Mouse (Mus musculus) limb, embryonic 13.5 days (tissue): ENCODE results near the gene Ddit4l. TPM values are rescaled to one million over a fixed set of nuclear protein-coding genes. Genes with fewer than 3 reads are reported as not detected.
"Not testable (repeated sequence)": the region's sequence is repeated elsewhere in the genome, so short reads cannot be mapped to it uniquely, and the experiment has no call there.

Source experiments
- ATAC-seq: fragments of 200-750 bp; cut with Nextera tagmentation; 2 replicates; pipeline ENCODE4 v1.8.0; 2017; ENCODE audit warnings: low read depth, moderate number of reproducible peaks, moderate TSS enrichment; ENCODE audit not compliant: low FRiP score
- H3K27ac ChIP-seq: fragments of 300-500 bp; sonication (generic); 2 replicates; pipeline ENCODE4 v1.5.1; 2015; ENCODE audit warnings: inconsistent platforms, mild to moderate bottlenecking, moderate library complexity
- H3K27me3 ChIP-seq: fragments of 300-500 bp; sonication (generic); 2 replicates; pipeline ENCODE4 v1.6.1; 2015; ENCODE audit warnings: mild to moderate bottlenecking, inconsistent platforms
- H3K36me3 ChIP-seq: fragments of 300-500 bp; sonication (generic); 2 replicates; pipeline ENCODE4 v1.6.1; 2015; ENCODE audit warnings: inconsistent platforms, mild to moderate bottlenecking, moderate library complexity
- H3K4me1 ChIP-seq: fragments of 300-500 bp; sonication (generic); 2 replicates; pipeline ENCODE4 v1.6.1; 2015; ENCODE audit warnings: inconsistent platforms
- H3K4me2 ChIP-seq: fragments of 300-500 bp; sonication (generic); replicated peaks from 2 replicates; pipeline ENCODE4 v1.6.1; 2015; ENCODE audit warnings: inconsistent platforms, mild to moderate bottlenecking, moderate library complexity
- H3K4me3 ChIP-seq: fragments of 300-500 bp; sonication (generic); 2 replicates; pipeline ENCODE4 v1.5.1; 2015; ENCODE audit warnings: moderate library complexity, mild to moderate bottlenecking, inconsistent platforms
- H3K9ac ChIP-seq: fragments of 300-500 bp; sonication (generic); 2 replicates; pipeline ENCODE4 v1.6.1; 2015; ENCODE audit warnings: mild to moderate bottlenecking, inconsistent platforms
- H3K9me3 ChIP-seq: fragments of 300-500 bp; sonication (generic); 2 replicates; pipeline ENCODE4 v1.6.1; 2016; ENCODE audit warnings: inconsistent platforms
- WGBS: fragments of 180-500 bp; shearing (Covaris S2); methylation state at CpG from one replicate; pipeline ENCODE4 v1.1.7; 2015; 5-methylcytosine and 5-hydroxymethylcytosine counted together
- microRNA-seq: library from miRNA; unstranded; fragments of <30 nt; microRNA quantifications from one replicate; pipeline ENCODE4, GENCODE M21; 2016
- polyA plus RNA-seq: library from polyadenylated mRNA; unstranded; fragments of >200 nt; fragmentation: Nextera tagmentation; extraction: Ambion mirVana; gene quantifications from 2 replicates; pipeline ENCODE4 v1.2.1, GENCODE M21; 2015

The Ddit4l gene
- polyA plus RNA-seq, 1 experiment from 2014 or later, result 20.1 TPM

- no peaks in the 10 kb centered on the region for H3K9me3 ChIP-seq
- H3K27me3 ChIP-seq, result no peaks in the 10 kb centered on the region
- no peak for ATAC-seq
- H3K4me2 ChIP-seq, result no peak overlapping the region
- WGBS, result 85% methylated on average over 2 of the region's 2 CpGs
- peaks cover 2% of the 10 kb centered on the region; the same call in 1 of the 2 replicates for H3K4me1 ChIP-seq
- H3K36me3 ChIP-seq, result no peaks in the 10 kb centered on the region
- no peak overlapping the region for H3K9ac ChIP-seq
- no peak overlapping the region for H3K4me3 ChIP-seq
- no peak overlapping the region for H3K27ac ChIP-seq
Observed at GRCm38 (mm10) chr3:137652853-137653252, 31.4 kb downstream of the Ddit4l start.

GRCm38 (mm10) chr3:137671224-137671623 is 49.8 kb downstream of the Ddit4l start, which contains the start of gene Gm21962:
TSS of gene Gm21962 (plus strand) at chr3:137671524.
- H3K36me3 ChIP-seq, H3K27me3 ChIP-seq, H3K9ac ChIP-seq, H3K4me2 ChIP-seq, H3K4me1 ChIP-seq, H3K9me3 ChIP-seq, H3K4me3 ChIP-seq, ATAC-seq, H3K27ac ChIP-seq: not testable (repeated sequence)
- no CpG with 5 or more reads among the region's 3 CpGs for WGBS

Small RNA genes lying within 50 kb of the gene (microRNA-seq; reads per million reads assigned to microRNA genes)
- gene Gm22468, result not detected

Other genes with a start within 250 kb of the Ddit4l start
- gene Gm21962, start 49.9 kb downstream of the Ddit4l start, polyA plus RNA-seq, result not detected in 2 replicates
- 1,866 and 1,908 TPM in 2 replicates for gene H2afz, start 242.9 kb downstream of the Ddit4l start, polyA plus RNA-seq
- gene Dnajb14, start 246.1 kb downstream of the Ddit4l start, polyA plus RNA-seq, result 11.3 and 11.5 TPM in 2 replicates